Mouse (Mus musculus): ENCODE measurements around the gene Gm42674.

DNA sequence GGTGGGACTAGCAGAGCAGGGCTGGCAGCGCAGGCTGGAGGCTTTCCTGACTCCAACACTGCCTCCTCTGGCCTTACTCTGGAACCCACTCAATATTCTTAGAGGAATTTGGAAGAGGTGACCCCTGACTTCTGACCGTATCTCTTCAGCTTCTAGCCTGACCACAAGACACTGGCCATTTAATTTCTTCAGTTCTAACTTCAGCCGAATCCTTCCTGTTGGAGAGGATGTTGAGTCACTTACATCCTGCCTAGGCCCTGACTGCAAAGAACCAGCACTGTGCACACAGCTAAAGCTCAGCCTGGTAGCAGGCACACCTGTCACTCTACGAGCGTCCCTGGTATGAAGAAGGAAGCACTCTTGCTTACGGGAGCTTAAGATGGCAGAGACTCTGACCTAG lies 12.3 kb upstream of the Gm42674 start:
- no peak for TF ChIP-seq CTCF (IDR thresholded peaks at IDR 0.05; ENCODE audit: borderline replicate concordance, control insufficient read depth, extremely low read depth, insufficient read depth, low read length, poor library complexity)
- no peak for TF ChIP-seq POLR2A (IDR thresholded peaks at IDR 0.05; ENCODE audit: control insufficient read depth, extremely low read depth, insufficient read depth, low read length, poor library complexity)

Measured in thymus, adult 2 months (tissue).